Mouse (Mus musculus): Measurements from ENCODE around the gene Prima1. TPM values are rescaled to one million over a fixed set of nuclear protein-coding genes. Genes with fewer than 3 reads are reported as not detected.

Gene Prima1
- polyA plus RNA-seq, 1 experiment from 2014 or later, result not detected

Other genes starting within 250 kb of the Prima1 start
- gene Fam181a, start 68.8 kb upstream of the Prima1 start, polyA plus RNA-seq (2016; fragmentation: Nextera tagmentation; extraction: Ambion mirVana), result not detected in 2 replicates
- gene Asb2, start 113.9 kb upstream of the Prima1 start, polyA plus RNA-seq (2016; fragmentation: Nextera tagmentation; extraction: Ambion mirVana), result 1.1 and 1.2 TPM in 2 replicates
- 24.2 and 26.2 TPM in 2 replicates for gene Otub2, start 146.5 kb upstream of the Prima1 start, polyA plus RNA-seq (2016; fragmentation: Nextera tagmentation; extraction: Ambion mirVana)
- 0.18 and 0.24 TPM in 2 replicates for gene 9330161L09Rik, start 165.7 kb upstream of the Prima1 start, polyA plus RNA-seq (2016; fragmentation: Nextera tagmentation; extraction: Ambion mirVana)
- 69.1 and 72.6 TPM in 2 replicates for gene Ddx24, start 183.7 kb upstream of the Prima1 start, polyA plus RNA-seq (2016; fragmentation: Nextera tagmentation; extraction: Ambion mirVana)
- 9.8 and 11.6 TPM in 2 replicates for gene Ifi27, start 192.1 kb upstream of the Prima1 start, polyA plus RNA-seq (2016; fragmentation: Nextera tagmentation; extraction: Ambion mirVana)
- gene Ifi27l2a, start 201.5 kb upstream of the Prima1 start, polyA plus RNA-seq (2016; fragmentation: Nextera tagmentation; extraction: Ambion mirVana), result 1.4 and 1.6 TPM in 2 replicates
- not detected in 2 replicates for gene Ifi27l2b, start 215.1 kb upstream of the Prima1 start, polyA plus RNA-seq (2016; fragmentation: Nextera tagmentation; extraction: Ambion mirVana)

Data from liver, embryonic 12.5 days (tissue).